Mouse (Mus musculus) lung, postnatal 10 days (tissue): Measurements from ENCODE around the gene Sacm1l.

Experiments used
- DNase-seq: peaks from one replicate; pipeline ENCODE4 v3.0.0; 2021

The Sacm1l gene

DNA sequence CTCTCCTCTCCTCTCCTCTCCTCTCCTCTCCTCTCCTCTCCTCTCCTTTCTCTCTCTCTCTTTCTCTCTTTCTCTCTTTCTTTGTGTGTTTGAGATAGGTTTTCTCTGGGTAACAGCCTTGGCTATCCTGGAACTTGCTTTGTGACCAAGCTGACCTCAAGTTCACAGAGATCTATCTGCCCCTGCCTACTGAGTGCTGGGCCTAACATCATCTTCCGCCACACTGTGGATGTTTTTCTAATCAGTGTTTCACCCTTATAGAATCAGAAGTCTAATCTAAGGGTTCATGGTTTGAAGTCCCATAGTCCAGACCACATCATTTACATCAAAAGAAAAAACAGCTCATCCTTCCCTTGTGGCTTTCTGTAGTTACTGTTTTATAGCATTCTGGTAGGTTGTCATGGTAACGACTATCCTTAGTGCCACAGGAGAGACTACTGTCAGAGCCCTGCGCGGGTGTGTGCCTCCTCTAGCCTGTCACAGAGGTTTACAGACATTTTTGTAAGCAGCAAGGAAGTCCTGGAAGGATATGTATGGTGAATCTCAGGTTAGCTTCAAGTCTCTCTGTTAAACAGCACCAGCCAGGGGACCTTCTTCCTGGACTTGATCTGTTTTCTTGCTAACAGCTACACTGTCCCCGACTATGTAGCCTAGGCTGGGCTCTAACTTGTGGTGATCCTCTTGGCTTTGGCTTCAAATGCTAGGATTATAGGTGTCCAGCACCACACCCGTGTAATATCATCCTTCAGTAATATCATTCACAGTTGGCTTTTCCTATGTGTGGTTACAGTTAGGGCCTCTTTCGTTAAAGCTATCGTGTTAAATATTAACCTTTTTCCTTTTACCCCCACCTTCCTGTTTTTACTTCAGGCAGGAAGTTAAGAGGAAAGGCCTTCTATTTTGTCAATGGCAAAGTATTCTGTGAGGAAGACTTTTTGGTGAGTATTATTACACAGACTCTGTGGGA is 19.6 kb upstream of the Sacm1l start:
- DNase-seq = no peak

DNA sequence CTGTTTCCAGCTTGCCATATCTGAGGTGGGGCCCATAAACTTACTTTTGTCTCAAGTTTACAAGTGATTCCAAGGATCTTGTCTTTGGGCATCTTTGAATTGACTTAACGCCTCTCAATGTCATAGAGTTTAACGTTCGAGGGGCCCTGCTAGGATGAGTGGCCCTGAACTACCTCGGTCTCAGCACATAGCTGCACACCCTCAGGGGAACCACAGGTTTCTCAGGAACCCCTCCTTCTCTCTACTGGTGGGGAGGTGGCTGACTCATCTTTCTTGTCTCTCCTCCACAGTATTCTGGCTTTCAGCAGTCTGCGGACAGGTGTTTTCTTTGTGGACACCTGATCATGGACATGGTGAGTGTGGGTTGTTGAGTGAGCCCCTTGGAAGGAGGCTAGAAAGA is 18.6 kb upstream of the Sacm1l start:
- DNase-seq = no peak

- no peak for DNase-seq
Observed at GRCm38 (mm10) chr9:123512482-123512881, 17.1 kb upstream of the Sacm1l start.

- no peak for DNase-seq
Observed at GRCm38 (mm10) chr9:123515087-123515486, 14.5 kb upstream of the Sacm1l start.

DNA sequence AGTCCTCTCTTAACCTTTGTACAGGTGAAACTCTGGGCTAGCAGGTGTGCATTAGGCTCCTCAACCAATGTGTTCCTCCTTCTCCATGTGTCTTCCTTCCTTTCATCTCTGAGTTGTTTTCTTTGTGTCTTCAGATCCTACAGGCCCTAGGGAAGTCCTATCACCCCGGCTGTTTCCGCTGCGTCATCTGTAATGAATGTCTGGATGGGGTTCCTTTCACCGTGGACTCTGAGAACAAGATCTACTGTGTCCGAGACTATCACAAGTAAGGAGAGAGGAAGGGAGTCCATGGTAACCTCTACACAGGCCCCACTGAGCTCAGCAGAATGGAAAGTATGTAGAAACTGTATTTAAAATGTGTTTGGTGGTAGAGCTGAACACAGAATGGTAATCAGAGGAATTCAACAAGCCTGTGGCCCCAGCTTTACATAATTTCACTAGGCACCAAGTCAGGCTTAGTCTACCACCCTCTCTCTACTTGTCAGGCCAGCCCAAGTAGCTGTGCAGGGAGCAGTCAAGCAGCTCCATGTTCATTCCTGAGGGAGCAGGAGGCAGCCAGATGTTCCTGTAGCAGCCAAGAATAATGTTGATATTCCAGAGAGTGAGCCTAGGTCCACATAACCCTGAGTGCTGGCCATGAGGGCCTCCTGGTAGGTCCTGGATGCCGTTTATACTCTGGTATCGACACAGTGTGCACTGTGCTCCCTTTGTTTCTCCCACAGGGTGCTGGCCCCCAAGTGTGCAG is 12.7 kb upstream of the Sacm1l start:
- DNase-seq = no peak

GRCm38 (mm10) chr9:123518969-123519894 is 10.3 kb upstream of the Sacm1l start:
- DNase-seq = no peak

GRCm38 (mm10) chr9:123520735-123521134 is 8.8 kb upstream of the Sacm1l start:
- DNase-seq = no peak

DNA sequence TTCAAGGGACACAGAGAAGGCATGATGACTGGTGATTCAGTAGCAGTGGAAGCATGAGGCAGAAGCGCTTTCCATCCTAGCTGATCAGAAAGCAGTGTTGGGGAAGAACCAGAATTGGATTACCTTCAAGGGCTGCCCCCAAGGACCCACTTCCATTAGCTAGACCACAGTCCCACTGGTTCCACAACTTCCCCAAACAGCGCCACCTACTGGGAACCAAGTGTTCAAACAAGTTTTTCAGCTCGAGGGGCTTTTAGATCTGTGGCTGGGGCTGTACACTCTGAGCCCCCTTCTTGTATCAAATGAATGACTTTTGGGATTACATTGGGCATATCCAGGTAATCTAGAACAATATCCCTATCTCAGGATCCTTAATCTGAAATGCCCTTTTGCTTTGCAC is 5.9 kb upstream of the Sacm1l start:
- DNase-seq = peak; percentile 61

DNA sequence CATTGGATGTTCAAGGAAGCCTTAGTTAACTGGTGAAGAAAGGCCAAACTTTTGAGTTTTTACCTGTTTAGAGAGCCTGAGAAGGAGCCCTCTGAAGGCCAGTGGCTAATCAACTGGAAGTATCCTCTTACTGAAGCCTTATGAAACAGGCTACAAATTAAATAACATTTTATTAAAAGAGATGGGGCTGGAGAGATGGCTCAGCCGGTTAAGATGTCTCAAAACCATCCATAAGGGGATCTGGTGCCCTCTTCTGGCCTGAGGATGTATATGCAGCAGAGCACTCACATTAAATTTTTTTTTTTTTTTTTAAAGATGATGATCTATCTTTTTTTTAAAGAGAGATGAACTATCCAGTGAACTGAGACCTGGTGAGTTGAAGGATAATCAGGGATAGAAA is 4.5 kb upstream of the Sacm1l start:
- DNase-seq = peak; percentile 81

DNA sequence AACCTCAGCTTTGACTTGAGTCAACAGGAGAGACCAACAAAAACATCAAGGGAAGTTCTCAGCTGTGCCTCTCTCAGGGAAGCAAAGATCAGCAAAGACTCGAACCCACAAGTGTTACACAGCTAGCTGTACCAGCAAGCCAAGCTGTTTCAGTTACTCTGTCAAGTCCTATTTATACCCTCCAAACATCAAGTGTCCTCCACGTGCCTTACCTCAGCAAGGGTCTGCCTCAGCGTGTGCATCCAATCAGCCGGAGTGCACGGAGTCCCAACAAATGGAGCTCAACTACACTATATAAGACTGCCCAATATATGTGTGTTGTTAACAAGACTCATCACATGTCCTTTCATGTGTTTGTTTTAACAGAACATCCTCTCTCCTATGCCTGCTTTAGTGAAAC is 3.1 kb upstream of the Sacm1l start:
- no peak for DNase-seq

DNA sequence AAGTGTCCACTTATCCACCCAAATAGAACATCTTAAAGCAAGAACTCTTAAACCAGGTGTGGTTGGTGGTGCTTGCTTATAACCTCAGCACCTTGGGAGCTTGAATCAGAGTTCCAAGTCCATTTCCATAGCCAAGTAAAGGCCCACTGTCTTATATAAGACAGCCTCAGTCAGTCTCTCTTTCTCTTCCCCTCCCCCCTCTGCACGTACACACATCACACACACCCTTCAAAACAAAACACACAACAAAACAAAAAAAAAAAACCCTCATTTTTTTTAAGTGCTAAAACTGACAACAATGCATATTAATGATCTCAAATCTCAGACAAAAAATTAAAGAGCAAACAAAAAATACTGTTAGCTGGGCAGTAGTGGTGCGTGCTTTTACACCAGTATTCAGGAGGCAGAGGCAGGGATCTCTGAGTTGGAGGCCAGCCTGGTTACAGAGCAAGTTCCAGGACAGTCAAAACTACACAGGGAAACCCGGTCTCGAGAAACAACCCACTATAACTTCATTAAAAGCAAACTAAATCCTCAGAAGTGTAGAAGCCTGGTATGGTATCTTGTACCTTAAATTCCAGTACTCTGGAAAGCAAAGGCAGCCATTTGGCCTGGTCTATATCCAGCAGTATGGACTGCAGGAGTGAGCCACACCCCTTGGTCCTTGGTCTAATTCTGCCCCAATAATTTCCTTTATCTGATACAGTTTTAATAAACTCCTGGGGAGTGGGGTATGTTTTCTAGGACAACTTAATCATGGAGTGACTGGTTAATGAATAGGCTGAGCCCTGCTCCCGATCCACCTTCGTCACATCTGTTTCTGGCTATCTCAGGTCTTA is 1.3 kb upstream of the Sacm1l start:
- DNase-seq = no peak

GRCm38 (mm10) chr9:123528926-123529295 is 648 bp upstream of the Sacm1l start:
- peak; percentile 45 for DNase-seq

DNA sequence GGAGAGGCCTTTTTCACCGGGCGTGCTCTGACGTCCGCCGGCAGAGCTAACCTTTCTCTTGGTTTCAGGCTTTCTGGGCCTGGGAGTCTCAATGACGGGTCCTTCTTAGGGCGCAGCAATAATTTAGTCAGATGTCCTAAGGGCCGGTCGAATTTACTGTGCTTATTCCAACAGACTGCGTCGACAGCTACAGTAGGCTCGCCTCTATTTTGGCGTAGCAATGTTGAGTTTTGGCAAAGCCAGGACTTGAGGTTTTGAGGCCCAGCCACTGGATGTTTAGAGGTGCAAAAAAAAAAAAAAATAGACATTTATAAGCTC is 558 bp downstream of the Sacm1l start:
- DNase-seq = no peak

- no peak for DNase-seq
Observed at GRCm38 (mm10) chr9:123530566-123531130, 1.1 kb downstream of the Sacm1l start.

DNA sequence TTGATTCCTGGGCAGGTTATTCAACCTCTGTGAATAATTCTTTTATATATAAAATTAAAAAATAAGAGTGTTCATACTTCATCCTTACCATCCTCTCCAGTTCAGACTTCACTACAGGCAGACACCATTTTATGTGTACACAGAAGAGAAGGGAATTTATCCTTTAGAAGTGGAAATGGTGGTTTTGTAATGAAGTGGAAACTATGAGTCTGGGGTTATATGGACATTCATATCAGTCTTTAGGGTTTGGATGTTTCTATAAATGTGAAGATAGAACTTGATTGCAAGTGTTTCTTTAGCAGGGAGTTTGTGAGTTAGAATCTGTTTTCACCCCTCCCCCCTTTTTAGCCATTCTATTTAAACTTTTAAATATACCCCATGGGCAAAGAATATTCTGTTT is 1.7 kb downstream of the Sacm1l start:
- no peak for DNase-seq

GRCm38 (mm10) chr9:123536613-123537012 is 7.1 kb downstream of the Sacm1l start:
- no peak for DNase-seq

DNA sequence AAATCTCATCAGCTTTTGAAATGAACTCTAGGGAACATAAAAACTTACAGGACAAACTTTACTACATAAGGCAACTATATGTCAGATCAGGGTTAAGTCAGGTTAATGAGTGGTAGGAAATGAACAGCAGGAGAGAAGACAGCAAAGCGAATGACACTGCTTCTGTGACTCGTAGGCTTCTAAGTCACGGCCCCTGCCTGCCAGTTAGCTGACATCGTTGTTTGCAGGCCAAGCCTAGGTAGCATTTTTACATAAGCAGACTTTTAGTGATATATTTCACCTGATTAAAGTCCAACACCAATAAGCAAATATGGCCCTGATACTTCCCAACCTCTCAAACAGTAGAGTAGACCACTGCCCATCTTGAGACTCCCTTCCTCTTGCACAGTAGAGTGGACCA is 8.6 kb downstream of the Sacm1l start:
- DNase-seq = no peak

DNA sequence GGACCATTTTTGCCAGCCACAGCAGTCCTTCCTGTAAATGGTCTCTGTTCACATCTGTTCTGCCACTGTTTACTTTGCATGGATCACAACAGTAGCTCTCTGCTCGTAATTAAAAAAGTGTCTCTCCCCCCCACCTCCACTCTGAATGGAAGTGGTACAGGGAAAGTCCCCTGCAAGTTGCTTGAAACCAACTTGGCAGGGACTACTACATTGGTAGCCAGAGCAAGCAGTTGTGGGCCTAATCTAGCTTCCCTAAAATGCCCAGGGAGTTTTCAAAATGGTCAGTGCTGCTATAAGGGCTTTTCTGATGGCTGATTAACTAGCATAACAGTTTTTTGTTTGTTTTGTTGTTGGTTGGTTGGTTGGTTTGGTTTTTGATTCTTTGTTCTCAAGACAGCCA is 9.5 kb downstream of the Sacm1l start:
- no peak for DNase-seq

GRCm38 (mm10) chr9:123539823-123540222 is 10.3 kb downstream of the Sacm1l start:
- no peak for DNase-seq

GRCm38 (mm10) chr9:123554599-123554998 is 25.0 kb downstream of the Sacm1l start:
- no peak for DNase-seq

DNA sequence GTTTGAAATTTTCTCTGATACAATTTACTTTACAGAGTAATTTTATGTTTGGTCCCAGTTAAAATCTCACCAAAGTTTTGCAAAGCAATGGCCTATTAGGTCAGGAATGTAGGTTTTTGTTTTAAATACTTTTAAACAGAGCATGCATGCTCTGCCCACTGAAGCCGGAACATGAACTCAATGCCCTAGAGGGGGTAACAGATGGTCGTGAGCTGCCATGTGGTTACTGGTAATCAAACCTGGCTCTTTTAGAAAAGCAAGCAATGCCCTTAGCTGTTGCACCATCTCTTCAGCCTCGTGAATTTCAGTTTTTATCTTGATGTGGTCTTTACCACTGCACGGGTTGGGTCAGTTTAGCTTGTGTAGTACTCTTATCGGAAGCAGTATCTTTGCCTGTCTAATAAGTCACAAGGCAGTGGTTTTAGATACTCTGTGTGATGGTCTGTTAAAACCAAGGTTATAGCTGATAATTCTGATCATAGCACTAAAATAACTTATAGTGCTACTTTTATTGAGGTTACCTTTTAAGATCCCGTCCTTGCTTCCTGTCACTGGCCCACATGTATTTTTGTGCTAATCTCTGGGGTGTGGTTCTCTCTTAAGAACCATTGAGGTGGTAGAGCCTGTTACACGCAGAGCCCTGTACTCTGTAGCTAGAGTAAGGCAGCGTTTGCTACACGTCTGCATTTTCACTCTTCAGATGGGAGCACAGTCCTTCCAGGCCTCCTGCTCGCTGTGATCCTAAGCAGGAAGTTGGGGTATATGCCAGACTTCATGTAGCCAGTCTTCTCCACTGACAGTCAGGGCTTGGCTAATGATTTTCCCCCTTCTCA is 48.0 kb downstream of the Sacm1l start:
- no peak for DNase-seq
